Mouse (Mus musculus) spleen, adult 2 months (tissue): ENCODE measurements around the gene Nme2.
A peak's percentile ranks its signal among the peaks of the same experiment; 100 is the strongest.

ENCODE experiments used
- CTCF ChIP-seq: fragments of 200-500 bp; IDR thresholded peaks from 2 replicates; pipeline ENCODE4 v1.5.1; 2011; ENCODE audit warnings: mild to moderate bottlenecking, inconsistent platforms; ENCODE audit not compliant: insufficient read depth, insufficient read length, insufficient replicate concordance; ENCODE audit errors: extremely low read depth
- POLR2A ChIP-seq: fragments of 200-500 bp; IDR thresholded peaks from 2 replicates; pipeline ENCODE4 v1.6.1; 2011; ENCODE audit warnings: low read depth, low read length, inconsistent platforms

- no peak for TF ChIP-seq CTCF
- TF ChIP-seq POLR2A, result peak; percentile 90
Observed at GRCm38 (mm10) chr11:93995720-93996305, 39.8 kb upstream of the Nme2 start, which contains the start of gene Spag9.
